Mouse (Mus musculus) neural tube, embryonic 12.5 days (tissue): Measurements from ENCODE around the gene Zfp30. TPM values are rescaled to one million over a fixed set of nuclear protein-coding genes. Genes with fewer than 3 reads are reported as not detected.

ENCODE experiments used
- ATAC-seq: fragments of 200-750 bp; cut with Nextera tagmentation; 2 replicates; pipeline ENCODE4 v1.8.0; 2017; ENCODE audit warnings: low read depth, mild to moderate bottlenecking, moderate TSS enrichment, moderate library complexity; ENCODE audit not compliant: low FRiP score
- H3K27ac ChIP-seq: fragments of 300-500 bp; sonication (generic); 2 replicates; pipeline ENCODE4 v1.5.1; 2016
- H3K27me3 ChIP-seq: fragments of 300-500 bp; sonication (generic); replicated peaks from 2 replicates; pipeline ENCODE4 v1.6.1; 2016; ENCODE audit warnings: mild to moderate bottlenecking
- H3K36me3 ChIP-seq: fragments of 300-500 bp; sonication (generic); 2 replicates; pipeline ENCODE4 v1.6.1; 2016; ENCODE audit warnings: mild to moderate bottlenecking
- H3K4me1 ChIP-seq: fragments of 300-500 bp; sonication (generic); 2 replicates; pipeline ENCODE4 v1.6.1; 2016
- H3K4me2 ChIP-seq: fragments of 300-500 bp; sonication (generic); replicated peaks from 2 replicates; pipeline ENCODE4 v1.6.1; 2016; ENCODE audit warnings: mild to moderate bottlenecking
- H3K4me3 ChIP-seq: fragments of 300-500 bp; sonication (generic); 2 replicates; pipeline ENCODE4 v1.5.1; 2016
- H3K9ac ChIP-seq: fragments of 300-500 bp; sonication (generic); 2 replicates; pipeline ENCODE4 v1.6.1; 2016; ENCODE audit warnings: mild to moderate bottlenecking
- H3K9me3 ChIP-seq: fragments of 300-500 bp; sonication (generic); 2 replicates; pipeline ENCODE4 v1.6.1; 2016; ENCODE audit warnings: mild to moderate bottlenecking
- WGBS: fragments of 180-500 bp; shearing (Covaris S2); methylation state at CpG from one replicate; pipeline ENCODE4 v1.1.7; 2016; 5-methylcytosine and 5-hydroxymethylcytosine counted together
- microRNA counts: library from miRNA; unstranded; fragments of <30 nt; microRNA quantifications from one replicate; lab custom pipeline; 2017
- microRNA-seq: library from miRNA; unstranded; fragments of <30 nt; microRNA quantifications from one replicate; pipeline ENCODE4, GENCODE M21; 2017
- polyA plus RNA-seq: library from polyadenylated mRNA; unstranded; fragments of >200 nt; fragmentation: Nextera tagmentation; extraction: Ambion mirVana; gene quantifications from 2 replicates; pipeline ENCODE4 v1.2.1, GENCODE M21; 2016

Gene Zfp30
- polyA plus RNA-seq, 1 experiment from 2014 or later: 10.4 TPM

DNA sequence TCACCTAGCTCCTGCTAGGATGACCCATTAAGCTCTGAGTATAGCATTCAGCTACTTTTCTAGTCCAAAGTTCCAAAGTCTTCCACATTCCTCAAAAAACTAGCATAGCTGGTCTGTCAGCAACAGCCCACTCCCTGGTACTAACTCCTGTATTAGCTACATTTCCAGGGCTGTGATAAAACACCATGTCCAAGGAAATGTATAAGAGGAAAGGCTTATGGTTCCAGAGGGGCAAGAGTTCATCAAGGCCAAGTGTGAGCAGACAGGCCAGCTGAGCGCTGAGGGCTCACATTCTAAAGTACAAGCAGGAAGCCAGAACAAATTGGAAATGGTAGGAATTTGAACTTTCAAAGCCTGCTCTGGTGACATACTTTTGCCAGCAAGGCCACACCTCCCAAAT, 58.3 kb downstream of the Zfp30 start:
- Histone ChIP-seq H3K9me3 (no peaks in the 10 kb centered on the region), H3K4me1 (no peaks in the 10 kb centered on the region), H3K27ac (no peak overlapping the region), H3K9ac (no peak overlapping the region), H3K27me3 (no peaks in the 10 kb centered on the region), H3K36me3 (peaks cover 34% of the 10 kb centered on the region), H3K4me3 (no peak overlapping the region), H3K4me2 (no peak overlapping the region)
- no peak for ATAC-seq
- WGBS: 97% methylated on average over 1 of the region's 1 CpGs

MicroRNAs within 50 kb of the gene (microRNA counts, 519-probe panel; counts per million panel counts)
- microRNA mmu-miR-1964 (lab: Ali Mortazavi, UCI): 342 counts per million, percentile 67 among the panel's probes with 10 or more counts

Small RNA genes within 50 kb of the gene (microRNA-seq; reads per million reads assigned to microRNA genes)
- gene Mir1964: 3.7 reads per million, percentile 10 among the genes with 10 or more reads in this experiment

Other genes starting within 250 kb of the Zfp30 start
- gene Catsperg2, start 57.0 kb upstream of the Zfp30 start, polyA plus RNA-seq: 0.14 and 0.23 TPM in 2 replicates
- 15.4 and 15.5 TPM in 2 replicates for gene Zfp84, start 15.4 kb upstream of the Zfp30 start, polyA plus RNA-seq
- gene Zfp790, start 32.1 kb downstream of the Zfp30 start, polyA plus RNA-seq: 26.5 and 27.7 TPM in 2 replicates
- gene Zfp940, start 69.7 kb downstream of the Zfp30 start, polyA plus RNA-seq: 11.1 and 11.3 TPM in 2 replicates
- gene Zfp420, start 76.0 kb downstream of the Zfp30 start, polyA plus RNA-seq: 12.7 and 13.9 TPM in 2 replicates
- 14.8 and 16.8 TPM in 2 replicates for gene Zfp27, start 122.6 kb downstream of the Zfp30 start, polyA plus RNA-seq
- gene Zfp383, start 124.2 kb downstream of the Zfp30 start, polyA plus RNA-seq: 6.1 and 6.5 TPM in 2 replicates
- 13.3 and 13.5 TPM in 2 replicates for gene Zfp74, start 170.1 kb downstream of the Zfp30 start, polyA plus RNA-seq
- gene Zfp568, start 200.0 kb downstream of the Zfp30 start, polyA plus RNA-seq: 13.8 and 14.1 TPM in 2 replicates